Mouse (Mus musculus) liver, embryonic 15.5 days (tissue): ENCODE data around the gene Zbtb16. TPM values are rescaled to one million over a fixed set of nuclear protein-coding genes. Genes with fewer than 3 reads are reported as not detected.

Experiments
- ATAC-seq: fragments of 200-750 bp; cut with Nextera tagmentation; 2 replicates; pipeline ENCODE4 v1.8.0; 2017; ENCODE audit warnings: moderate number of reproducible peaks, mild to moderate bottlenecking, moderate library complexity; ENCODE audit not compliant: insufficient read depth
- H3K27ac ChIP-seq: fragments of 300-500 bp; sonication (generic); replicated peaks from 2 replicates; pipeline ENCODE4 v1.5.1; 2015; ENCODE audit warnings: mild to moderate bottlenecking, inconsistent platforms
- H3K27me3 ChIP-seq: fragments of 300-500 bp; sonication (generic); 2 replicates; pipeline ENCODE4 v1.6.1; 2015; ENCODE audit warnings: mild to moderate bottlenecking, inconsistent platforms
- H3K36me3 ChIP-seq: fragments of 300-500 bp; sonication (generic); replicated peaks from 2 replicates; pipeline ENCODE4 v1.6.1; 2015; ENCODE audit warnings: moderate library complexity, mild to moderate bottlenecking, inconsistent platforms
- H3K4me1 ChIP-seq: fragments of 300-500 bp; sonication (generic); replicated peaks from 2 replicates; pipeline ENCODE4 v1.6.1; 2015; ENCODE audit warnings: inconsistent platforms
- H3K4me2 ChIP-seq: fragments of 300-500 bp; sonication (generic); 2 replicates; pipeline ENCODE4 v1.6.1; 2015; ENCODE audit warnings: moderate library complexity, mild to moderate bottlenecking, inconsistent platforms
- H3K4me3 ChIP-seq: fragments of 300-500 bp; sonication (generic); replicated peaks from 2 replicates; pipeline ENCODE4 v1.5.1; 2015; ENCODE audit warnings: mild to moderate bottlenecking, inconsistent platforms
- H3K9ac ChIP-seq: fragments of 300-500 bp; sonication (generic); 2 replicates; pipeline ENCODE4 v1.6.1; 2015; ENCODE audit warnings: moderate library complexity, mild to moderate bottlenecking, inconsistent platforms
- H3K9me3 ChIP-seq: fragments of 300-500 bp; sonication (generic); replicated peaks from 2 replicates; pipeline ENCODE4 v1.6.1; 2016; ENCODE audit warnings: inconsistent platforms
- whole genome bisulfite sequencing: fragments of 180-500 bp; shearing (Covaris S2); methylation state at CpG from one replicate; pipeline ENCODE4 v1.1.7; 2015; ENCODE audit warnings: mixed read lengths; ENCODE audit not compliant: insufficient replicate concordance; 5-methylcytosine and 5-hydroxymethylcytosine counted together
- polyA plus RNA-seq: library from polyadenylated mRNA; unstranded; fragments of >200 nt; fragmentation: Nextera tagmentation; extraction: Ambion mirVana; gene quantifications from 2 replicates; pipeline ENCODE4 v1.2.1, GENCODE M21; 2015

The Zbtb16 gene
- polyA plus RNA-seq, 1 experiment from 2014 or later: 0.54 TPM

DNA sequence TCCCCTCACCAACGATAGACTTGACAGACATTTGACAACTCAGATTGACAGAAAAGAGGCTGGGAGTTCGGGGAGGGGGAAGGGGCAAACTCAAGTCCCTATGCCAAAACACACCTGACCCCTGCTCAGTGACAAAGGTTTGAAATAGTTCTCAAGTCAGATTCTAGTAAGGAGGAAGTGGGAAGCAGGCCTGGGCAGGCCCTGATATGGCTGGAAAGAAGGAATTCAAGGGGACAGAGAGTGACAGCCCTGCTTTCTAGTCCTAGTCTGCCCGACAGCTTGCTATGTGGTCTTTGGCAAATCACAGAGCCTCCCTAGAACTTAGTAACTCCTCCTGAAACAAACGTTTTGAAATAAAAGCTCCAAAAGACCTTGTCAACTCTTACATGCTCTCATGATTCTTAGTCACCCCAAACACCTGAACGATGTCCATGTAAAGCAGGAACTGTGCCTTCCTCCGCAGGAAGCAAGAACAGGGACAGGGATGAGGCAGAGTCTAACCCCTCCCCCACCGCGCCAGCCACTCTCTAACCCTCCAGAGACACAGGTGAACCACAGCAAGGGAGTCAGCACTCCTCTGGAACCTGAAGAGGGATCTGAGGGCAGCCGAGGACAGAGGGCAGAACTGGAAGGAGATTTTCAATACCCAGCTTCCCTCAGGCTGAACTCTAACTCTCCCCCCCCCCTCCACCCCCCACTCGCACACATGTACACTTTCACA, 19.2 kb downstream of the Zbtb16 start:
- Histone ChIP-seq H3K4me1 (peaks cover 66% of the 10 kb centered on the region), H3K9me3 (no peaks in the 10 kb centered on the region)

DNA sequence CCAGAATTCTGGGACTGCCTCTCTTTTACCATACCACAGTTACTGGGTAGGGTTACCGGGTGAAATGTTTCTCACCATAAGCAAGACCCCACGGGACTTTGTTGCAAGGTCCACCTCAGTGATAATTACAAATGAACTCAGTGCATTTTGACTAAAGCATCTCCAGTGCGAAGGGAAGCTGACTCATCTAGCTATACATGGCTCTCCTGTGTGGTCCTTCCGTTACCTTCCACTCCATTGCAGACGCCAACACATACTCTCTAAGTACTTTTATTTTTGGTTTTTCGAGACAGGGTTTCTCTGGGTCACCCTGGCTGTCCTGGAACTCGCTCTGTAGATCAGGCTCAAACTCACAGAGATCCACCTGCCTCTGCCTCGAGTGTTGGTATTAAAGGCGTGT, 19.9 kb downstream of the Zbtb16 start:
- H3K9ac ChIP-seq: no peak overlapping the region
- no peaks in the 10 kb centered on the region for H3K36me3 ChIP-seq
- WGBS: 65% methylated on average over 9 of the region's 9 CpGs
- no peaks in the 10 kb centered on the region for H3K9me3 ChIP-seq
- no peak overlapping the region for H3K27ac ChIP-seq
- no peak overlapping the region for H3K4me2 ChIP-seq
- no peak overlapping the region for H3K4me3 ChIP-seq
- ATAC-seq: no peak
- H3K27me3 ChIP-seq: peaks cover 45% of the 10 kb centered on the region
- H3K4me1 ChIP-seq: peaks cover 66% of the 10 kb centered on the region

More for the DNA sequence above, 19.2 kb downstream of the Zbtb16 start:
- no peak overlapping the region for H3K4me2 ChIP-seq
- ATAC-seq: no peak
- H3K27ac ChIP-seq: no peak overlapping the region
- H3K9ac ChIP-seq: no peak overlapping the region
- no peaks in the 10 kb centered on the region for H3K36me3 ChIP-seq
- H3K27me3 ChIP-seq: peaks cover 43% of the 10 kb centered on the region
- WGBS: 21% methylated on average over 10 of the region's 10 CpGs
- no peak overlapping the region for H3K4me3 ChIP-seq

DNA sequence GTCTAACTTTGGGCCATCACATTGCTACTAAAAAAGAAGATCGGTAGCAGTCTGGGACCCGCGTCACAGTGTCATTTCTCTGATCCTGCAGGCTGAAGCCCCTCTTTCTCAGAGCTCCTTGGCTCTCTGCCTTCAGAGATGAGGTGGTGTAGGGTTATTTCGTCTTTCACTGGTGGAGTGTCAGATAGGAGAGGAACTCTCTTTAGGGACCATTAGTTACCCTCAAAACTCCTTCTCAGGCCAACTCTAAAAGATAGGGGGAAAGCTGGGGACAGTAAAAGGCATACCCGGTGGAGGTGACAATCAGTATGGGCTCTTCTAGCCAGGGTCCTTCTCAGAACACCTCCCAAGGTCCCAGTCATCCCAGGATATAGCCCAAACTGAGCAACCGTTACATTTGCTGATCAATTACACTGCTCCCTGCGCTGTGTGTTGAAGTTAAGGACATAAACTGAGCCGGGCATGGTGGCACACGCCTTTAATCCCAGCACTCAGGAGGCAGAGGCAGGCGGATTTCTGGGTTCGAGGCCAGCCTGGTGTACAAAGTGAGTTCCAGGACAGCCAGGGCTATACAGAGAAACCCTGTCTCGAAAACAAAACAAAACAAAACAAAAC, 21.0 kb downstream of the Zbtb16 start:
- H3K4me3 ChIP-seq: peak overlapping the region; percentile 12
- H3K9me3 ChIP-seq: no peaks in the 10 kb centered on the region
- peak; percentile 28 for ATAC-seq
- H3K4me1 ChIP-seq: peaks cover 60% of the 10 kb centered on the region
- H3K4me2 ChIP-seq: peak overlapping the region; percentile 65
- H3K27me3 ChIP-seq: peaks cover 34% of the 10 kb centered on the region
- H3K27ac ChIP-seq: peak overlapping the region; percentile 74
- no peaks in the 10 kb centered on the region for H3K36me3 ChIP-seq
- no peak overlapping the region for H3K9ac ChIP-seq
- WGBS: 24% methylated on average over 12 of the region's 12 CpGs

DNA sequence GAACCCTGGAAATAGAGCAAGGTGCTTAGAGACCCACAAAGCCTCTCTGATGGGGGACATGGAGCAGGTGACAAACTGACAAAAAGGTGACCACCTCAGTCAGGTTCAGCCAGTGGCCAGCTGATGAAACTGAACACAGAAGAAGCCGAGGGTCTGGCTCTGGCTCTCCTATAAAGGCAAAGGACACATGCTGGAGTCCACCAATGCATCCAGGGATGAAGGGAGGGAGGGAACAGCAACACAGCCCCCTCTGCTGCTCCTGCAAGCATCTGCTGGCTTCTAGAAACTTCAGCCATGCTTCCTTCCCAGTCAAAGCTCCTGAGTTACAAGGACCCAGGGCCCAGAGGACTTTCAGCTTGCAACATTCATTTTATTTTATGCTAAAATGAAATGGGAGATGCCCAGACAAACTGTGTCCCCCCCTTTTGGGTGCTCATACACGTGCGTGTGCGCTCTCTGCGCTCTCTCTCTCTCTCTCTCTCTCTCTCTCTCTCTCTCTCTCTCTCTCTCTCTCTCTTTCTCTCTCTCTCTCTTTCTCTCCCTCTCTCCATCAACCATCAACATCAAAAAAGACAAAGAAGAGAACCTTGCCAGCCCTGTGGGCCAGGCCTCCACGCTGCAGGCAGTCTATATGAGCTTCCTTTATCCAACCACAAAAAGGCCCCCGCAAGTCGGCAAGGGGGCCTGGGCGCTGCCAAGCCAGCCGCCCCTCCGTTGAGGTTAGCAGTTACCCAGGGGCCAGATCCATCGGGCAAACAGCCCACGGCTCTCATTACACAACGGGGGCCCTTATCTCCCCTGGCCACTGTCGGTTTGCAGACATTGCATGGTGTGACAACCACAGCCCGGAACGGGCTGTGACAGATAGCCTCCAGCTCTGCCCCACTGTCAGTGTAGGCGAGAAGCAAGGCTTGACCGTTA, 21.8 kb downstream of the Zbtb16 start:
- H3K27ac ChIP-seq: peak overlapping the region; percentile 74
- H3K27me3 ChIP-seq: peaks cover 34% of the 10 kb centered on the region
- 8% methylated on average over 19 of the region's 19 CpGs for WGBS
- no peaks in the 10 kb centered on the region for H3K36me3 ChIP-seq
- peak overlapping the region; percentile 30; the same call in 1 of the 2 replicates for H3K9ac ChIP-seq
- H3K4me3 ChIP-seq: peak overlapping the region; percentile 12
- peaks cover 58% of the 10 kb centered on the region for H3K4me1 ChIP-seq
- no peaks in the 10 kb centered on the region for H3K9me3 ChIP-seq
- peak; percentile 89 for ATAC-seq
- peak overlapping the region; percentile 65 for H3K4me2 ChIP-seq

DNA sequence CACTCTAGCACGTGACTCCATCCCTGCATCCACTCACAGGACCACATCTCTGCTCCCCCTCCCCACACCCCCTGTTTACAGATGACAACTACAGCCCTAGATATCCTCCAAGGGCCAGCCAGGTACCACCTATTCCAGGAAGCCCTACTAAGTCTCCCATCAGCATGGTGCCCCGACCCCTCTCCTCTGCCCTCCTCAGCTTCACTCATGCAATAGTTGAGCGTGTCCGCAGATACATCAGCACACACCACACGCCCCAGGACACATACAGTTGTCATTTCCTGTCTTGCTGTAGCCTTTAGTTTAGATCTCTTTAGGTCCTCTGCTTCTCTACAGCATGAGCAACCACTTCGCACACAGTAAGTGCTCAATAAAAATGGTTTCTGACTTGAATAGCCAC, 23.7 kb downstream of the Zbtb16 start:
- Histone ChIP-seq H3K4me2 (no peak overlapping the region), H3K4me1 (peaks cover 46% of the 10 kb centered on the region), H3K36me3 (no peaks in the 10 kb centered on the region), H3K9me3 (no peaks in the 10 kb centered on the region), H3K4me3 (no peak overlapping the region), H3K27ac (no peak overlapping the region), H3K9ac (no peak overlapping the region), H3K27me3 (peaks cover 30% of the 10 kb centered on the region)
- ATAC-seq: no peak
- WGBS: 75% methylated on average over 6 of the region's 6 CpGs

DNA sequence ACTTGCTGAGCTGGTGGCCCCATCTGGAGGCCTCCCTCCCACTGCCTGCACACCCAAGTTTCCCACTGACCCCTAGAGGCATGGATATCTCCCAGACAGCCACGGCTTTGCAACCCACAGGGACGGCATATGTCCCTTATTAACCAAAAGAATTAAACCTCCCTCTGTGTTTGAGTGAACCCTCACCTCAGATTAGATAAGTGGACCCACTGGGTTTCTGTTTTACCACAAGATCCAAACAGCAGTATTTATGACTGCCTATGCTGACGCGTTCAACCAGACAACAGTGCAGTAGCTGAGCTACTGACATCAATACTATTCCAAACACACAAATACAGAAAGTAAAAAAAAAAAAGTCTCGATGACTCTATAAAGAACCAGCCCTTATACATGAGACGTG, 29.4 kb downstream of the Zbtb16 start:
- Histone ChIP-seq H3K4me3 (no peak overlapping the region), H3K27ac (no peak overlapping the region), H3K4me1 (peaks cover 28% of the 10 kb centered on the region), H3K4me2 (no peak overlapping the region), H3K9ac (no peak overlapping the region), H3K9me3 (no peaks in the 10 kb centered on the region), H3K27me3 (peaks cover 22% of the 10 kb centered on the region), H3K36me3 (no peaks in the 10 kb centered on the region)
- ATAC-seq: no peak
- 24% methylated on average over 6 of the region's 6 CpGs for whole genome bisulfite sequencing

DNA sequence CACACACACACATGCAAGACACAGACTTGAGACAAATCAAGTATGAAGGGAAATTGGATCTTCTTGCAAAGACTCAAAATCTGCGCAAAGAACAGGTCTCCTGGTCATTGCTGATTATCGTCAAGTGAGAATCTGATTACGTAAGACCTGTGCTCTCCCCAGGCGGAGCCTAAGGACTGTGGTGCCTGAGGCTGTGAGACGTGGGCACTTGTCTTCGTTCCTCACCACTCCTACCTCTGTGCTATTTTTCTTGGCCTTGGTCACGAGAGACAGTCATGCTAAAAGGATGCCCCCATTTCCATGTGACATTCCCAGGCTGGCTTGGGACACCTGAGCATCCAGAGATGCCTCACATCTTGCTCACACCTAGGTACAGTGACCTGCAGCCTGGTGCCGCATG, 30.2 kb downstream of the Zbtb16 start:
- Histone ChIP-seq H3K9me3 (no peaks in the 10 kb centered on the region), H3K27me3 (peaks cover 18% of the 10 kb centered on the region), H3K4me3 (no peak overlapping the region), H3K9ac (no peak overlapping the region), H3K27ac (no peak overlapping the region), H3K4me1 (peaks cover 33% of the 10 kb centered on the region), H3K4me2 (no peak overlapping the region), H3K36me3 (no peaks in the 10 kb centered on the region)
- WGBS: 44% methylated on average over 8 of the region's 8 CpGs
- ATAC-seq: no peak

DNA sequence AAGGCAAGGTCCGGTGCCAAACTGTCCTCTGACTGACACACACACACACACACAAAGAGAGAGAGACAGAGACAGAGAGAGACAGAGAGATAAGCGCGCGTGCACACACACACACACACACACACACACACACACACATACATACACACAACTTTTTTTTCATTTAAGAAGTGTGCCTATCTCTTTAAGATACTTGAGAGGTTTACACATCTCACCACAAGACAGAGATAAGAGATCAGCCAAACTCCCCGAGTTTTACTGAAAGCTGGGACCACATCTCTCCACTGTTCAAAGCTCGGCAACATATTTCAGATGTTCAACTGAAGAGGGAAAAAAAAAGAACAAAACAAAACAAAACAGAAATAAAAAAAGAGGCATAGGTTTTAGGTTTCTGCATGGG, 31.5 kb downstream of the Zbtb16 start:
- H3K4me3 ChIP-seq: no peak overlapping the region
- H3K4me2 ChIP-seq: no peak overlapping the region
- no peaks in the 10 kb centered on the region for H3K9me3 ChIP-seq
- peaks cover 35% of the 10 kb centered on the region for H3K4me1 ChIP-seq
- H3K36me3 ChIP-seq: no peaks in the 10 kb centered on the region
- no peak for ATAC-seq
- no peak overlapping the region for H3K27ac ChIP-seq
- H3K9ac ChIP-seq: no peak overlapping the region
- H3K27me3 ChIP-seq: peaks cover 19% of the 10 kb centered on the region
- WGBS: 29% methylated on average over 6 of the region's 6 CpGs

DNA sequence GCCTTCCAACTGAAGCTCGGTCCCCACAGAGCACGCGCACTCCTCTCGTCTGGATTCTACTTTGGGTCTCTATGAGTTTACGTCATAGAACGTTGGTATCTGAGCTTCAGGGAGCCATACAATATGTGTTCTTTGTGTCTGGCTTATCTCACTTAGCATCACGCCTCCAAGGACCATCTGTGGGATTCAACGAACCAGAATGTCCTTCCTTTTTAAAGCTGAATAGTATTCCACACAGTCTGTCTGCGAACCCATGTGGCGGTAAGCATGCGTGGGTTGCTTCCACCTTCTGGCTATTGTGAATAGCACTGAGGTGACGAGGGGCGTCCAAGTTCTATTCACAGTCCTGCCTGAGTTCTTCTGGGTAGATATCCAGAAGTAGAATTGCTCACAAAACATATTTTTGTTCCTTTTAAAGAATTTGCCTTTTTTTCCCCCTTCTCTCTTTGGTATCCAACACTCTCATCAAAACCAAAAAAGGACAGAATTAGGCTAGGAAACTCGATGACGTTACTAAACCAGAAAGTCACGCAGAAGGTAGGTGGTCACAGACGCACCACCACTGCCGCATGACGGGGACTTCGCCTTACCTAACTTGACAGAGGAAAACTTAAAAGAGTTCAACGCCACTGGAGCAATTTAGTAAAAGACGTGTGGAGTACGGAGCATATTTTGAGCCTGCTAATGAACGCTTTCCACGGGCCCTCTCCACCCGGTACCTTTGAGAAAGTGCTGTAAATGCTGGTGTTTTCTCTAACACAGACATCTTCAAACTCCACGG, 32.4 kb downstream of the Zbtb16 start:
- no peaks in the 10 kb centered on the region for H3K36me3 ChIP-seq
- H3K4me2 ChIP-seq: no peak overlapping the region
- 74% methylated on average over 27 of the region's 27 CpGs for WGBS
- no peaks in the 10 kb centered on the region for H3K9me3 ChIP-seq
- ATAC-seq: no peak
- H3K27me3 ChIP-seq: peaks cover 27% of the 10 kb centered on the region
- H3K9ac ChIP-seq: no peak overlapping the region
- no peak overlapping the region for H3K4me3 ChIP-seq
- H3K27ac ChIP-seq: no peak overlapping the region
- peaks cover 34% of the 10 kb centered on the region for H3K4me1 ChIP-seq

DNA sequence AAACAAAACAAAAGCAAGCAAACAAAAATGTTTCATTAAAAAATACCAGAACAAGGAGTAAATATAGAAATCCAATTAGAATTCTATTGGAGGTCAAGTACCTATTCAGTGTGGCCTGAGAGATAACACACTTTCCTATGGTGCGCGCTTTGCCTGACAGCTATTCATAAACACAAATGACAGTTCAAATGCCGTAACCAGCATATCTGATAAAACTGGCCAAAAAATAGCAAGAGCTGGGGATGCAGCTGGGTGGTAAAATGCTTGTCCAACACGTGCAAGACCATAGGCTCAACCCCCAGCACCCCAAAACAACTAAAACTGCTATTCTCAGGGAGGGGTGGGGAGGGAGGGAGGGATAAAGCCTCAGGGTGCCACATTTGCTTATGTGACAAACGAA, 33.6 kb downstream of the Zbtb16 start:
- H3K9me3 ChIP-seq: no peaks in the 10 kb centered on the region
- H3K4me1 ChIP-seq: peaks cover 34% of the 10 kb centered on the region
- no peak overlapping the region for H3K9ac ChIP-seq
- H3K27ac ChIP-seq: no peak overlapping the region
- no peak overlapping the region for H3K4me2 ChIP-seq
- no peak overlapping the region for H3K4me3 ChIP-seq
- H3K36me3 ChIP-seq: no peaks in the 10 kb centered on the region
- no peak for ATAC-seq
- H3K27me3 ChIP-seq: peaks cover 39% of the 10 kb centered on the region
- WGBS: 26% methylated on average over 5 of the region's 5 CpGs
